Mouse (Mus musculus): ENCODE results near the gene Atp1a1. TPM values are rescaled to one million over a fixed set of nuclear protein-coding genes. Genes with fewer than 3 reads are reported as not detected.

Atp1a1 gene
- polyA plus RNA-seq, 1 experiment from 2014 or later, result 42.7 TPM

GRCm38 (mm10) chr3:101603661-101604549 is 579 bp downstream of the Atp1a1 start:
- ATAC-seq, result peak; percentile 80
- peak overlapping the region; percentile 88 for H3K4me3 ChIP-seq (replicated peaks; ENCODE audit: low read length)
- no peaks in the 10 kb centered on the region for H3K9me3 ChIP-seq (ENCODE audit: control insufficient read depth, low read length)
- peaks cover 55% of the 10 kb centered on the region for H3K4me1 ChIP-seq (replicated peaks; ENCODE audit: control insufficient read depth, insufficient read depth, low read length)
- peak overlapping the region; percentile 95 for H3K27ac ChIP-seq (ENCODE audit: low read length)
- H3K9ac ChIP-seq (replicated peaks; ENCODE audit: low read depth, low read length), result peak overlapping the region; percentile 95
- no peaks in the 10 kb centered on the region for H3K27me3 ChIP-seq (replicated peaks; ENCODE audit: control insufficient read depth, insufficient read depth, low read length)
- 1% methylated on average over 42 of the region's 68 CpGs for WGBS
- H3K4me2 ChIP-seq (ENCODE audit: low read length), result peak overlapping the region; percentile 61
- H3K36me3 ChIP-seq (ENCODE audit: control insufficient read depth, insufficient read depth), result no peaks in the 10 kb centered on the region

GRCm38 (mm10) chr3:101603194-101603593 is 1.3 kb downstream of the Atp1a1 start:
- Histone ChIP-seq H3K4me2 (ENCODE audit: low read length) (peak overlapping the region; percentile 61), H3K36me3 (ENCODE audit: control insufficient read depth, insufficient read depth) (no peaks in the 10 kb centered on the region), H3K9ac (replicated peaks; ENCODE audit: low read depth, low read length) (peak overlapping the region; percentile 95), H3K4me1 (replicated peaks; ENCODE audit: control insufficient read depth, insufficient read depth, low read length) (peaks cover 57% of the 10 kb centered on the region), H3K9me3 (ENCODE audit: control insufficient read depth, low read length) (no peaks in the 10 kb centered on the region), H3K27me3 (replicated peaks; ENCODE audit: control insufficient read depth, insufficient read depth, low read length) (no peaks in the 10 kb centered on the region), H3K27ac (ENCODE audit: low read length) (no peak overlapping the region), H3K4me3 (replicated peaks; ENCODE audit: low read length) (peak overlapping the region; percentile 88)
- 27% methylated on average over 7 of the region's 7 CpGs for WGBS
- ATAC-seq, result no peak

GRCm38 (mm10) chr3:101602511-101603055 is 1.9 kb downstream of the Atp1a1 start:
- Histone ChIP-seq H3K9ac (replicated peaks; ENCODE audit: low read depth, low read length) (no peak overlapping the region), H3K4me3 (replicated peaks; ENCODE audit: low read length) (peak overlapping the region; percentile 88), H3K4me1 (replicated peaks; ENCODE audit: control insufficient read depth, insufficient read depth, low read length) (peaks cover 59% of the 10 kb centered on the region), H3K9me3 (ENCODE audit: control insufficient read depth, low read length) (no peaks in the 10 kb centered on the region), H3K4me2 (ENCODE audit: low read length) (peak overlapping the region; percentile 61), H3K36me3 (ENCODE audit: control insufficient read depth, insufficient read depth) (no peaks in the 10 kb centered on the region), H3K27ac (ENCODE audit: low read length) (no peak overlapping the region), H3K27me3 (replicated peaks; ENCODE audit: control insufficient read depth, insufficient read depth, low read length) (no peaks in the 10 kb centered on the region)
- WGBS, result 73% methylated on average over 4 of the region's 4 CpGs
- no peak for ATAC-seq

DNA sequence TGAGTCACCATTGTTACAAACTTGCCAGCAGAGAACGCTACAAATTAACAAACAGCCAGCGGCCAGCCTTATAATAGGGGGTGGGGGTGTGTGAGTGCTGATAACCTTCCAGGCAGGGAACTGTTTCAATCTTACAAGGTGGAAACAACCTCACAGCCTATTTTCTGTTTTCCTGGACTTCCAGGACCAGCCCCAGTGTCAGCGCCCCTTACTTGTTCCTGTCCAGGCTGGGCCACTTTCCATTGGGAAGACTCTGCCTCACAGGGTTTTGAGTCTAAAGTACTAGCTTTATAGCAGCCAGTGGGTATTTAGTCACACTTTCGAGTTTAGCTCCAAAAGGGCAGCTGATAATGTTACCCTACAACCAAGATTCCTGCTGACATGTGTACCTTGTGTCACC is 2.8 kb downstream of the Atp1a1 start:
- Histone ChIP-seq H3K27ac (ENCODE audit: low read length) (no peak overlapping the region), H3K4me3 (replicated peaks; ENCODE audit: low read length) (no peak overlapping the region), H3K9ac (replicated peaks; ENCODE audit: low read depth, low read length) (no peak overlapping the region), H3K4me1 (replicated peaks; ENCODE audit: control insufficient read depth, insufficient read depth, low read length) (peaks cover 60% of the 10 kb centered on the region), H3K4me2 (ENCODE audit: low read length) (no peak overlapping the region), H3K27me3 (replicated peaks; ENCODE audit: control insufficient read depth, insufficient read depth, low read length) (no peaks in the 10 kb centered on the region), H3K36me3 (ENCODE audit: control insufficient read depth, insufficient read depth) (no peaks in the 10 kb centered on the region), H3K9me3 (ENCODE audit: control insufficient read depth, low read length) (no peaks in the 10 kb centered on the region)
- WGBS, result 39% methylated on average over 4 of the region's 4 CpGs
- no peak for ATAC-seq

- Histone ChIP-seq H3K27me3 (replicated peaks; ENCODE audit: control insufficient read depth, insufficient read depth, low read length) (no peaks in the 10 kb centered on the region), H3K9me3 (ENCODE audit: control insufficient read depth, low read length) (no peaks in the 10 kb centered on the region), H3K27ac (ENCODE audit: low read length) (no peak overlapping the region), H3K4me3 (replicated peaks; ENCODE audit: low read length) (no peak overlapping the region), H3K4me1 (replicated peaks; ENCODE audit: control insufficient read depth, insufficient read depth, low read length) (peaks cover 66% of the 10 kb centered on the region), H3K36me3 (ENCODE audit: control insufficient read depth, insufficient read depth) (no peaks in the 10 kb centered on the region), H3K4me2 (ENCODE audit: low read length) (peak overlapping the region; percentile 10; the same call in 1 of the 2 replicates), H3K9ac (replicated peaks; ENCODE audit: low read depth, low read length) (no peak overlapping the region)
- 38% methylated on average over 8 of the region's 8 CpGs for WGBS
- no peak for ATAC-seq
Measured at GRCm38 (mm10) chr3:101601003-101601525, 3.4 kb downstream of the Atp1a1 start.

GRCm38 (mm10) chr3:101599920-101600741 is 4.4 kb downstream of the Atp1a1 start:
- no peak overlapping the region for H3K9ac ChIP-seq (replicated peaks; ENCODE audit: low read depth, low read length)
- H3K27me3 ChIP-seq (replicated peaks; ENCODE audit: control insufficient read depth, insufficient read depth, low read length), result no peaks in the 10 kb centered on the region
- H3K4me2 ChIP-seq (ENCODE audit: low read length), result peak overlapping the region; percentile 13
- peak overlapping the region; percentile 27; the same call in 1 of the 2 replicates for H3K27ac ChIP-seq (ENCODE audit: low read length)
- H3K4me1 ChIP-seq (replicated peaks; ENCODE audit: control insufficient read depth, insufficient read depth, low read length), result peaks cover 67% of the 10 kb centered on the region
- H3K4me3 ChIP-seq (replicated peaks; ENCODE audit: low read length), result no peak overlapping the region
- no peak for ATAC-seq
- H3K9me3 ChIP-seq (ENCODE audit: control insufficient read depth, low read length), result no peaks in the 10 kb centered on the region
- no peaks in the 10 kb centered on the region for H3K36me3 ChIP-seq (ENCODE audit: control insufficient read depth, insufficient read depth)
- WGBS, result 6% methylated on average over 4 of the region's 4 CpGs

- Histone ChIP-seq H3K4me1 (replicated peaks; ENCODE audit: control insufficient read depth, insufficient read depth, low read length) (peaks cover 66% of the 10 kb centered on the region), H3K9me3 (ENCODE audit: control insufficient read depth, low read length) (no peaks in the 10 kb centered on the region), H3K9ac (replicated peaks; ENCODE audit: low read depth, low read length) (no peak overlapping the region), H3K27ac (ENCODE audit: low read length) (peak overlapping the region; percentile 27; the same call in 1 of the 2 replicates), H3K36me3 (ENCODE audit: control insufficient read depth, insufficient read depth) (no peaks in the 10 kb centered on the region), H3K4me2 (ENCODE audit: low read length) (no peak overlapping the region), H3K27me3 (replicated peaks; ENCODE audit: control insufficient read depth, insufficient read depth, low read length) (no peaks in the 10 kb centered on the region), H3K4me3 (replicated peaks; ENCODE audit: low read length) (no peak overlapping the region)
- no peak for ATAC-seq
- WGBS, result 55% methylated on average over 8 of the region's 8 CpGs
Measured at GRCm38 (mm10) chr3:101599191-101599919, 5.1 kb downstream of the Atp1a1 start.

DNA sequence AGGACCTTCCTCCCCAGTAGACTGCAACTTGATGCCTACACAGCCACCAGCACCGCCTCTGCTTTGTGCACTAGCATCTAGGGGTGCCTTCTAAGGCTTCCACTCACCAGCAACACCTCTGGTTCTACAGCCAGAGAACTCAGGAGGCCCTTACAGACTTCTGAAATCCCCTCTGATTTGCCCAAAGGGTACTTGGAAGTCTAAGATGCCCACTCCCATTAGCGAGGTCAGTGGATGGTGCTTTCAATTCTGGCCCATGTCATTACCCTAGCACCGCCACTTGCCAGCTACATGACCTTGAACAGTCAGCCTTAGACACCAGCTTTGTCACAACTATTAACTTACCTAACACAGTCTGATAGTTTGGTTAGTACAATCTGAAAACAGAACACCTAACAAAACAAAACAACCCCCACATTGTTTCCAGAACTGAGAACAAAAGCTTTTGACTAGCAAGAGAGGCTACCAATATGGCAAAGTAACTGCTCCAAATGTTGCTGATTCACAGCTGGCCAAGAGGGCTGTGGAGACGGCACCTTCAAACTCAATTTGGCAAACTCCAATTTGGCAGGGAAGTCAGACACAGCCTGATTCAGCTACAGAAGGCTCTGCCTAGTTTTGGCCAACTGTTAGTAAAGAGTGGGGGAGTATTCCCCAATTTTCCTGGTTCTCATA is 6.1 kb downstream of the Atp1a1 start:
- ATAC-seq, result no peak

More for the DNA sequence above, 6.1 kb downstream of the Atp1a1 start:
- Histone ChIP-seq H3K4me1 (replicated peaks; ENCODE audit: control insufficient read depth, insufficient read depth, low read length) (peaks cover 62% of the 10 kb centered on the region), H3K4me3 (replicated peaks; ENCODE audit: low read length) (no peak overlapping the region), H3K27me3 (replicated peaks; ENCODE audit: control insufficient read depth, insufficient read depth, low read length) (no peaks in the 10 kb centered on the region), H3K9ac (replicated peaks; ENCODE audit: low read depth, low read length) (no peak overlapping the region), H3K4me2 (ENCODE audit: low read length) (no peak overlapping the region), H3K27ac (ENCODE audit: low read length) (no peak overlapping the region), H3K36me3 (ENCODE audit: control insufficient read depth, insufficient read depth) (no peaks in the 10 kb centered on the region), H3K9me3 (ENCODE audit: control insufficient read depth, low read length) (no peaks in the 10 kb centered on the region)
- WGBS, result 66% methylated on average over 4 of the region's 4 CpGs

Measured in forebrain, embryonic 16.5 days (tissue).